Mouse (Mus musculus): ENCODE measurements around the gene Ltv1. TPM values are rescaled to one million over a fixed set of nuclear protein-coding genes. Genes with fewer than 3 reads are reported as not detected.

Ltv1 gene
- total RNA-seq, 2 experiments from 2014 or later: 19.4 to 23.6 TPM

- no peak for DNase-seq (ENCODE audit: low spot score in 2 of 2)
Measured at GRCm38 (mm10) chr10:13133850-13134249, 59.1 kb downstream of the Ltv1 start.

Other genes starting within 250 kb of the Ltv1 start
- gene Stx11, start 228.9 kb downstream of the Ltv1 start, total RNA-seq (2021): under 1 TPM; 0.07 to 0.37 TPM
- 1 to 10 TPM; 8.3 to 8.4 TPM for gene Sf3b5, start 187.8 kb downstream of the Ltv1 start, total RNA-seq (2021)
- gene Plagl1, start 132.7 kb downstream of the Ltv1 start, total RNA-seq (2021): 10 to 100 TPM; 12.8 to 16.4 TPM
- not detected for gene Zc2hc1b, start 15.1 kb downstream of the Ltv1 start, total RNA-seq (2021)

Measured in left cerebral cortex, adult 18-20 months (tissue).